Mouse (Mus musculus): ENCODE data around the gene Wfdc18.

The Wfdc18 gene

DNA sequence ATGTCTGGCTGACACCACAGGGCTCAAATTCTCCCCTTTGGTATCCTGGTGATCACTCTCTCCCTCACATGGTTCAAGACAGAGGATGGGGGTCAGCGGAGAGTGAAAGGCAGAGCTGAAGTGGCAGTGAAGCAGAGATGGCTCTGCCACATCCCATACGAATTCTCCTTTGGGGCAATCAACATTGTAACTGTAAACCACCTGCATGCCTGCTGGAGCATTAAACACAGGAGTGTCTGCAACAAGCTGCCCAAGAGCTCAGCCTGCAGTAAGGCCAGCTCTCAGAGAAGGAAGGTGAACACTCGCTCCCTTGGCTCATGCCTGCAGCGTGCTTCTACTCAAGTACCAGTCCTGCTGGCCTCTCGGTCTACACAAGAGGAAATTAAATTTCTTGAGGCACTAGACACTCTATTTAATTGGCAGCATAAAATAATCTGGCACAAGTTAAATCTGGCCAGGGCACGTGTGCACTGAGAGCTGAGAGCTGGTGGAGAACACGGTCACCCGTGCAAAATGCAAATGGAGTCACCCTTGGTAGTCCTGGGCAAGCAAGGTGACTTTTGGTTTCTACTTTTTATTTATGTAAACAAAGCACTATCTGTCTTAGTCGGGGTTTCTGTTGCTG lies 34.0 kb downstream of the Wfdc18 start:
- in situ Hi-C loops (cut with MboI, MseI): no loop called here

- in situ Hi-C loops (cut with MboI, MseI): no loop called here
These were observed 34.7 kb downstream of the Wfdc18 start for GRCm38 (mm10) chr11:83743525-83743924.

GRCm38 (mm10) chr11:83746152-83746551 lies 37.3 kb downstream of the Wfdc18 start:
- in situ Hi-C loops (cut with MboI, MseI): no loop called here

GRCm38 (mm10) chr11:83746681-83747080 lies 37.9 kb downstream of the Wfdc18 start, which contains the start of gene Wfdc21:
Gene Wfdc21, plus strand, starts transcription at chr11:83746940.
- in situ Hi-C loops (cut with MboI, MseI): no loop called here

GRCm38 (mm10) chr11:83747376-83748265 lies 38.8 kb downstream of the Wfdc18 start:
- in situ Hi-C loops (cut with MboI, MseI): no loop called here

DNA sequence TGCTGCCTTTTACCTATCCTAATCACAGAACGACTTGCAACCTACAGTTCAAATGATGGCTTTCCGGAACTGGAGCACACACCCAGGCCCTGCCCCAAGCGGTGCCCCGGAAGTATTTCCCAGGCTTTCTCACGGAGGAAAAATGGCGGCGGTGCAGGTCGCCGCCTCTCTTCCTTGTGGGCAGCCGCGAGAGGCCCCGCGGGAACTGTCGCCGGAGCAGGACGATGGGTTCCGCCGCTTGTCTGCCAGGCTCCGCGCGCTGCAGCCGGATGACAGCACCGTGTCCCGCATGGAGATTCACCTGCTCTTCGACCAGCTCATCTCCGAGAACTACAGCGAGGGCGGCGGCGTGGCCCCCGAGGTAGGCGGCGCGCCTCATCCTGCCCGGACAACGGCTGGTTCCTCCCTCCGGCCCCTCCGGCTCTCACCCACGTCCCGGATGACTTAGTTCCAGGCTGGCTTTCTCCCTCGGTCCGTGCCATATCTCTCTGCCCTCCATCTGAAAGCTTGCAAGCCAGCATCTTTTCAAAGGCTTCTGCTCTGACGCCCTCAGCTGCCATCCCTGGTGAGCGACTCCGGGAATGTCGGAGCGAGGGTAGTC lies 44.9 kb downstream of the Wfdc18 start, which contains the start of gene Heatr6:
Heatr6 (plus strand) TSS at position 116 of the 601 bp plus-strand sequence.
- in situ Hi-C loops (cut with MboI, MseI): no loop called here

DNA sequence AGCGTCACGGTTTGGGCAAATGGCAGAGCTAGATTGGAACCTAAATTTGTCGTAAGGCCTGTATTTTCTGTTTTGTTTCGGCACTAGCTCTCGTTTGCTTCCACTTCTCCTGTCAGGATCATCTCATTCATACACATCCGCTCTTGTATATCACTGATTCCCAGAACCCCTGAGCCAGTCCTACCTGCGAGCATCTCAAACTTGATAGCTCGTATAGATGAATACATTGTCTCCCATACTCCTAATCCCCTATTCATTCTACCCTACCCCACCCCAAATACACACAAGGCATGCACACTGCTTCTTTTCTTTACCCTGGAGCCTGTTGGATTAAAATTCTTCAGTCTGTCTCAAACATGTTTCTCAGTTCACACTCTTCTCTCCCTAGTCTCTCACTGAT lies 45.4 kb downstream of the Wfdc18 start:
- in situ Hi-C loops (cut with MboI, MseI): no loop called here

All from T-helper 2 cell (primary cell).